Mouse (Mus musculus): ENCODE data around the gene Olfr156. TPM values are rescaled to one million over a fixed set of nuclear protein-coding genes. Genes with fewer than 3 reads are reported as not detected.

The Olfr156 gene
- polyA plus RNA-seq (2016; fragmentation: Nextera tagmentation; extraction: Ambion mirVana), result not detected in 2 replicates

DNA sequence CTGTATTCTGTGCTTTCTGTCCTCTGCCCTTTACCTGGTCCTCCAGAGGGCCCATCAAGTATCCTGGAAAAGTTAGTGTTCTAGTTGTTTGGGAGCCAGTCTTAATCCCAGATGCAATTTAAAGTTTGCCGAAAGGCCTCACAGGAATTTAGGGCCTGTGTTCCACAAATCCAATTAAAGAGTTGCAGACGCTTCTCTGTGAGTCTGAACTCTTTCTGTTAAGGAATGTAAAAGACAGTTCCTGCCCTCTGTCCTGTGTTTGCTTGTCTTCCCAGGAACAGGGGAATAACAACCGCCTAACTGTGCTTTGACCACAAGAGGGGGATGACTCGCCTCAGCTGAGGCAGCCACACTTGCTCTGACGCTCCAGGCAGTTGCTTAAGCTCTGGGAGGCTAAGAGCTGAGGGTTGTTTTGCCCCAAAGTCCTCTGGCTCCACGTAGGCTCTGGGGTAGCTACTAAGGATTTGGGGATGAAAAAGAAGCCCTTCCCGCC, at the start of gene Olfr156:
Gene Olfr156, minus strand, starts transcription at position 51 of the 493 bp plus-strand sequence.
- Histone ChIP-seq H3K4me3 (no peak within 1 kb of the TSS), H3K9ac (no peak within 1 kb of the TSS), H3K4me2 (no peak within 1 kb of the TSS), H3K4me1 (no peaks in the 10 kb centered on the region), H3K27me3 (replicated peaks) (no peaks in the 10 kb centered on the region), H3K36me3 (no peaks in the 10 kb centered on the region), H3K27ac (no peak within 1 kb of the TSS), H3K9me3 (replicated peaks) (no peaks in the 10 kb centered on the region)
- ATAC-seq, result no peak
- WGBS (ENCODE audit: insufficient replicate concordance), result 23% methylated on average over 7 of the region's 7 CpGs

- Histone ChIP-seq H3K9ac (no peak overlapping the region), H3K4me3 (no peak overlapping the region), H3K27ac (no peak overlapping the region), H3K4me2 (no peak overlapping the region), H3K4me1 (peaks cover 3% of the 10 kb centered on the region), H3K36me3 (no peaks in the 10 kb centered on the region), H3K27me3 (replicated peaks) (0 out of 2 replicates have a peak, but pooled peaks cover 7% of the 10 kb centered on the region), H3K9me3 (replicated peaks) (no peaks in the 10 kb centered on the region)
- ATAC-seq, result no peak
- 71% methylated on average over 10 of the region's 10 CpGs for WGBS (ENCODE audit: insufficient replicate concordance)
These were observed 46.1 kb upstream of the Olfr156 start for GRCm38 (mm10) chr4:43869821-43870220.

DNA sequence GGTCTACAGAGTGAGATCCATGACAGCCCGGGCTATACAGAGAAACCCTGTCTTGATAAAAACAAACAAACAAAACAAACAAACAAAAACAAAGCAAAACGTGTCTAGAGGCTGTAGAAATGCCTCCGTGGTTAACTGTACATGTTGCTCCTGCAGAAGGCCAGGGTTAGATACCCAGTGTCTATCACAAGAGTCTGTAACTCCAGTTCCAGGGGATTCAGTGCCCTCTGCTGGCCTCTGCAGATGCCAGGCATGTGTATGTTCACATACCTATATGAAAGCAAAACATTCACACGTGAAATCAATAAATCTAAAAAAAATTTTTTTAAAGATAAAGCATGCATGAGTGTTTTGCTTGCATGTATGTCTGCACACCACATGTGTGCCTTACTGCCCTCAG, 39.6 kb upstream of the Olfr156 start:
- Histone ChIP-seq H3K27me3 (replicated peaks) (no peaks in the 10 kb centered on the region), H3K4me1 (no peaks in the 10 kb centered on the region), H3K9ac (no peak overlapping the region), H3K36me3 (no peaks in the 10 kb centered on the region), H3K9me3 (replicated peaks) (no peaks in the 10 kb centered on the region), H3K4me3 (no peak overlapping the region), H3K27ac (no peak overlapping the region), H3K4me2 (no peak overlapping the region)
- WGBS (ENCODE audit: insufficient replicate concordance), result 48% methylated on average over 4 of the region's 4 CpGs
- ATAC-seq, result no peak

DNA sequence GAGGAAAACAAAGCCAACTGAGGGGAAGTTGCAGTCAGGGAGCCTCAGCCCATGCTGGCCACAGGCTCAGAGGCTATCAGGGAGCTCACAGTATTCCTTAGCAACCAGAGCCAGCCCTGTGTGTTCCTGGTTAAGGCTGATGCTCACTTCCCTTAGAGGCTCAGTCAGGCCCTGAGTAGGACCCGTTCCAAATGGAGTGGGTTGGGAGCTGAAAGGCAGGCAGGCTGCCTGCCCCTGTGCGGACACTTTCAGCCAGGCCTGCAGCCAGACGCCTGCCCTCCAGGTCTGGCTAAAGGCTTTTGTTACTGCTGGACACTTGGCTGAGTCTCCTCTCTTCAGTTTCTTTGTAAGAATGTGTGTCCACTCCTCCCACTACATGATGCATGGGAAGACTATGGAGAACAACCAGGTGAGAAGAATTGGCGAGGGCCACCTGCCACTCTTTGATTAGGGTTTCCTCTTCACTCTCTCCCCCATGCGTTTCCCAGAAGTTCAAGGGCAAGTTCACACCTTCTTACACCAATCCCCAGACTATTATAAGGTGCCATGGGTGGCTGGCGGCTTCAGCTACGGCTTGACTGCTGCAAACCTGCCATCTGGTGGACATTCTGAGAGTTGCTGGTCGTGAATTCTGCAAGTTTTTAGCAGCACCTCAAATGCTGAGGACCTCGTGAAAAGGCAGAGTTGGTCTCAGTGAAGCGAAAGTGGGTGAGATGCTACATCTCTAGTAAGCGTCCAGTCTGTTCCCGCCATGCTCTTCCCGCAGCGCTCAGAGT, 37.2 kb upstream of the Olfr156 start:
- no peaks in the 10 kb centered on the region for H3K36me3 ChIP-seq
- no peaks in the 10 kb centered on the region for H3K4me1 ChIP-seq
- no peak for ATAC-seq
- H3K4me3 ChIP-seq, result no peak overlapping the region
- H3K9ac ChIP-seq, result no peak overlapping the region
- H3K9me3 ChIP-seq (replicated peaks), result no peaks in the 10 kb centered on the region
- 18% methylated on average over 14 of the region's 14 CpGs for WGBS (ENCODE audit: insufficient replicate concordance)
- H3K27ac ChIP-seq, result no peak overlapping the region
- no peak overlapping the region for H3K4me2 ChIP-seq
- H3K27me3 ChIP-seq (replicated peaks), result no peaks in the 10 kb centered on the region

GRCm38 (mm10) chr4:43859886-43860285, 36.2 kb upstream of the Olfr156 start:
- no peaks in the 10 kb centered on the region for H3K4me1 ChIP-seq
- ATAC-seq, result no peak
- no peak overlapping the region for H3K4me2 ChIP-seq
- no peaks in the 10 kb centered on the region for H3K27me3 ChIP-seq (replicated peaks)
- no peak overlapping the region for H3K4me3 ChIP-seq
- no peak overlapping the region for H3K9ac ChIP-seq
- WGBS (ENCODE audit: insufficient replicate concordance), result 73% methylated on average over 10 of the region's 10 CpGs
- no peaks in the 10 kb centered on the region for H3K36me3 ChIP-seq
- no peak overlapping the region for H3K27ac ChIP-seq
- H3K9me3 ChIP-seq (replicated peaks), result no peaks in the 10 kb centered on the region

DNA sequence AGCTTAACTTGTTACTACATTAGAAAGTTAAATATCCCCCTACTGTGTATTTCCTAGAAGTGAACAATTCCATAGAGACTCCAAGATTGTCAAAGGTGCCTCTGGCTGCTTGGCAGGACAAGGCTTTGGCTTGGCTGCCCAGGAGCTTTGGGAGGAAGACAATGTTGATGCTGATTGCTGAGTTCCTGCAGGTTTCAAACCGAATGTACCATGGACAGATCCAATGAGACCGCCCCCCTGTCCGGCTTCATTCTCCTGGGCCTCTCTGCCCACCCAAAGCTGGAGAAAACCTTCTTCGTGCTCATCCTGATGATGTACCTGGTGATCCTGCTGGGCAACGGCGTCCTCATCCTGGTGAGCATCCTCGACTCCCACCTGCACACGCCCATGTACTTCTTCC, 30.4 kb upstream of the Olfr156 start:
- no peaks in the 10 kb centered on the region for H3K4me1 ChIP-seq
- no peak for ATAC-seq
- H3K4me2 ChIP-seq, result no peak overlapping the region
- H3K9me3 ChIP-seq (replicated peaks), result no peaks in the 10 kb centered on the region
- no peak overlapping the region for H3K9ac ChIP-seq
- H3K27ac ChIP-seq, result no peak overlapping the region
- 51% methylated on average over 8 of the region's 8 CpGs for WGBS (ENCODE audit: insufficient replicate concordance)
- H3K27me3 ChIP-seq (replicated peaks), result 0 out of 2 replicates have a peak, but pooled peaks cover 5% of the 10 kb centered on the region
- no peaks in the 10 kb centered on the region for H3K36me3 ChIP-seq
- H3K4me3 ChIP-seq, result no peak overlapping the region

DNA sequence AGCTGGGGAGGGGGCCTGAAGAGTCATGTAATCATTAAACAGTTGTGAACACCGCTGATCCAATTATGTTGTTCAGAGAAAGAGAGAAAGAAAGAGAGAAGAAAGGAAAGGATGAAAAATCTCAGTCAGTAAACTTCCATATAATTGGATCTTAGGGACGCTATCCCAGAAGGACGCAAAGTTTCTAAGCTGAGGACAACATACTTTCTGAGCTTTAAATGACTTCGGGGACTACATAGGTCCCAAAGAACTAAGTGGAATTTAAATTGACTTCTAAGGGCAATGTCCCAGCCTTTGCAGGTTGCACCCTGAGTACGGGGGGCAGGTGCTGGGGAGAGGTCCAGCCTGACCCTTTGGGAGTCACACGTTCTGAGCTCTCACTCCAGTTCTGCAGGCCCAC, 27.6 kb upstream of the Olfr156 start, which contains the start of gene Olfr155:
Gene Olfr155, plus strand, starts transcription at position 301 of the 400 bp plus-strand sequence.
- no peak within 1 kb of the TSS for H3K9ac ChIP-seq
- WGBS (ENCODE audit: insufficient replicate concordance), result 68% methylated on average over 6 of the region's 6 CpGs
- no peak within 1 kb of the TSS for H3K4me2 ChIP-seq
- H3K4me3 ChIP-seq, result no peak within 1 kb of the TSS
- no peaks in the 10 kb centered on the region for H3K4me1 ChIP-seq
- H3K27ac ChIP-seq, result no peak within 1 kb of the TSS
- H3K27me3 ChIP-seq (replicated peaks), result 0 out of 2 replicates have a peak, but pooled peaks cover 5% of the 10 kb centered on the region
- no peaks in the 10 kb centered on the region for H3K36me3 ChIP-seq
- ATAC-seq, result no peak
- no peaks in the 10 kb centered on the region for H3K9me3 ChIP-seq (replicated peaks)

DNA sequence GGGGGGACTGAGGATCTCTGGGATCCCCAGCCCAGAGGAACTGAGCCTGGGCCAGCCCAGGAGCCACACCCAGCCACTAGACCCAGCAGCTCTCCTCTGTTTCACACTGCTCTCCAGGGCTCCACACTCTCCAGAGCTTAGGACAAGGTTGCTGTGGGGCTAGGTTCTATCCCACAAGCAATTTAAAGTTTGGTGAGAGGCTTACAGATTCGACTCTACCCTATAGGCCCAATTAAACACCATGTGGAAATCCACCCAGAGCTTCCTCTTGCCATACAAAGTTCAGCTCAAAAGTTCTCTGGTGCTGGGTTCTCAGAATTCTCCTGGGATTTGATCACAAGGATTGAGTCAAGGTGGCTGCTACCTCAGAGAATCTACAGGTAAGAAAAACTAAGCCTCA, 16.4 kb upstream of the Olfr156 start, which contains the start of gene Olfr157:
Gene Olfr157, minus strand, starts transcription at position 101 of the 400 bp plus-strand sequence.
- H3K27ac ChIP-seq, result no peak within 1 kb of the TSS
- no peaks in the 10 kb centered on the region for H3K4me1 ChIP-seq
- H3K27me3 ChIP-seq (replicated peaks), result no peaks in the 10 kb centered on the region
- WGBS (ENCODE audit: insufficient replicate concordance), result 39% methylated on average over 1 of the region's 1 CpGs
- H3K9ac ChIP-seq, result no peak within 1 kb of the TSS
- no peak within 1 kb of the TSS for H3K4me3 ChIP-seq
- no peaks in the 10 kb centered on the region for H3K36me3 ChIP-seq
- H3K4me2 ChIP-seq, result no peak within 1 kb of the TSS
- no peak for ATAC-seq
- no peaks in the 10 kb centered on the region for H3K9me3 ChIP-seq (replicated peaks)

DNA sequence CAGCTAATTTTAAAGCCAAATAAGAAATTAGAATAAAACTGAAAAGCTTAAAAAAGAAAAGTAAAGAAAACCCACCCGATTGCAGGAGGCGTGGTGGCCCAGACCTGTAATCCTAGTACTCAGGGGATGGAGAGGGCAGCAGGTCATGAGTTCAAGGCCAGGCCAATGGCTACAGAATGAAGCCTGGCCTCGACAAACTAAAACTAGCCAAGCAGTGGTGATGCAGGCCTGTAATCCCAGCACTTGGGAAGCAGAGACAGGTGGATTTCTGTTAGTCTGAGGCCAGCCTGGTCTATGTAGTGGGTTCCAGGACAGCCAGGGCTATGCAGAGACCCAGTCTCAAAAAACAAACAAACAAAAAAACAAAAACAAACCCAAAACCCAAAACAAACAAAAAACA, 14.6 kb upstream of the Olfr156 start:
- Histone ChIP-seq H3K4me1 (no peaks in the 10 kb centered on the region), H3K9me3 (replicated peaks) (no peaks in the 10 kb centered on the region), H3K27me3 (replicated peaks) (no peaks in the 10 kb centered on the region), H3K4me3 (no peak overlapping the region), H3K36me3 (no peaks in the 10 kb centered on the region), H3K9ac (no peak overlapping the region), H3K4me2 (no peak overlapping the region), H3K27ac (no peak overlapping the region)
- no peak for ATAC-seq
- WGBS (ENCODE audit: insufficient replicate concordance), result 57% methylated on average over 3 of the region's 3 CpGs

DNA sequence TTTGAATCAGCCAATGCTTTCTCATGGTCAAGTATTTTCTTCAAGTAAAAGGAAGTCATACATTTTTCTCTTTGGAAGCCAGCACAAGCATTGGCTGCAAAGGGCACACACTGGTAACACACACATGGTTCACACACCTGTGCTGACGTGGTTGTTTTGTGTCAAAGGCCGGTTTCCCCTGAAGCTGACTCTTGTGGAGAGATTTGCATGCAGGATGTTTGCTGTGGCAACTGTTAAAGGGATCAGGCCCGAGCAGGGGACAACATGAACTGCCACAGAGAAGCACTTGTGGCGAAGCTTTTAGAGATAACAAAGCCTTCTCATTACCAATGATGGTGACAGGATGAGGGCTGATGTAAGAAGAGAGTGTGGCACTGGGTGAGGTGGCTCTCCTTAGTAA, 11.1 kb upstream of the Olfr156 start:
- 37% methylated on average over 4 of the region's 4 CpGs for WGBS (ENCODE audit: insufficient replicate concordance)
- H3K4me1 ChIP-seq, result no peaks in the 10 kb centered on the region
- no peak overlapping the region for H3K9ac ChIP-seq
- H3K27ac ChIP-seq, result no peak overlapping the region
- H3K27me3 ChIP-seq (replicated peaks), result no peaks in the 10 kb centered on the region
- H3K36me3 ChIP-seq, result no peaks in the 10 kb centered on the region
- ATAC-seq, result no peak
- H3K4me2 ChIP-seq, result no peak overlapping the region
- H3K4me3 ChIP-seq, result no peak overlapping the region
- H3K9me3 ChIP-seq (replicated peaks), result no peaks in the 10 kb centered on the region

GRCm38 (mm10) chr4:43833752-43834151, 10.1 kb upstream of the Olfr156 start:
- 58% methylated on average over 5 of the region's 5 CpGs for WGBS (ENCODE audit: insufficient replicate concordance)
- no peaks in the 10 kb centered on the region for H3K27me3 ChIP-seq (replicated peaks)
- no peak for ATAC-seq

GRCm38 (mm10) chr4:43832031-43832430, 8.3 kb upstream of the Olfr156 start:
- Histone ChIP-seq H3K4me3 (no peak overlapping the region), H3K4me2 (no peak overlapping the region), H3K36me3 (no peaks in the 10 kb centered on the region), H3K9me3 (replicated peaks) (no peaks in the 10 kb centered on the region), H3K9ac (no peak overlapping the region), H3K27me3 (replicated peaks) (no peaks in the 10 kb centered on the region), H3K27ac (no peak overlapping the region), H3K4me1 (no peaks in the 10 kb centered on the region)
- ATAC-seq, result no peak
- 56% methylated on average over 5 of the region's 5 CpGs for WGBS (ENCODE audit: insufficient replicate concordance)

More at GRCm38 (mm10) chr4:43833752-43834151, 10.1 kb upstream of the Olfr156 start:
- Histone ChIP-seq H3K27ac (no peak overlapping the region), H3K9me3 (replicated peaks) (no peaks in the 10 kb centered on the region), H3K4me1 (no peaks in the 10 kb centered on the region), H3K36me3 (no peaks in the 10 kb centered on the region), H3K4me3 (no peak overlapping the region), H3K9ac (no peak overlapping the region), H3K4me2 (no peak overlapping the region)
